Mouse (Mus musculus) embryonic fibroblast, embryonic 13.5 days (primary cell): ENCODE measurements around the gene Spata20.

ENCODE experiments used
- CTCF ChIP-seq: IDR thresholded peaks from 2 replicates; pipeline ENCODE4 v1.5.1; 2011; ENCODE audit warnings: mild to moderate bottlenecking, control low read depth, low read length, moderate library complexity, borderline replicate concordance; ENCODE audit not compliant: insufficient read depth
- POLR2A ChIP-seq: IDR thresholded peaks from 2 replicates; pipeline ENCODE4 v1.6.1; 2011; ENCODE audit warnings: low read depth, mild to moderate bottlenecking, control low read depth, low read length, moderate library complexity

GRCm38 (mm10) chr11:94485223-94485622, 756 bp downstream of the Spata20 start:
- TF ChIP-seq CTCF (no peak), POLR2A (no peak)
